Mouse (Mus musculus): ENCODE results near the gene Gdf11.

DNA sequence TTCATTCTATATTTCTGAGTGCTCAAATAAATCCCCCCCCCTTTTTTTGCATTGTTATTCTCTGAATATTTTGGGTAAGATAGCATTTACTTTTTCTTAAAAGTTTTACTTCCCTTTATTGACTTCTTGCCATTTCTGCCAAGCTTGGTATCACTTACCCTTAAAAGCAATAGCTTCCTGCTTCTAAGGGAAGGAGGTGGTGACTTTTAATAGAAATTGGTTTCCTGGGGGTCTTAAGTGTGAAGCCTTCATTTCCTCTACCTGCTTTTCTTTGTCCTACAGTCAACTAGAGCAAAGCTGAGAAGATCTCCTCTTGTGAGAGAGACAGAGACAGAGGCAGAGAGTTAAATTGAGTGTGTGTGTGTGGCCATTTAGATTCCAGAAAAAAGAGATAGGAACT lies 30.3 kb downstream of the Gdf11 start:
- TF ChIP-seq GATA1 (IDR thresholded peaks at IDR 0.05; ENCODE audit: borderline replicate concordance, low read length), result no peak
- no peak for TF ChIP-seq FLI1 (IDR thresholded peaks at IDR 0.05; ENCODE audit: low read length)
